Mouse (Mus musculus) intestine, embryonic 15.5 days (tissue): ENCODE measurements around the gene Map3k5. TPM values are rescaled to one million over a fixed set of nuclear protein-coding genes. Genes with fewer than 3 reads are reported as not detected.

Experiments
- ATAC-seq: fragments of 200-750 bp; cut with Nextera tagmentation; 2 replicates; pipeline ENCODE4 v1.8.0; 2017; ENCODE audit warnings: moderate TSS enrichment, moderate library complexity
- H3K27ac ChIP-seq: fragments of 300-500 bp; sonication (generic); 2 replicates; pipeline ENCODE4 v1.5.1; 2015; ENCODE audit warnings: mild to moderate bottlenecking, inconsistent platforms
- H3K27me3 ChIP-seq: fragments of 300-500 bp; sonication (generic); replicated peaks from 2 replicates; pipeline ENCODE4 v1.6.1; 2015; ENCODE audit warnings: inconsistent platforms
- H3K36me3 ChIP-seq: fragments of 300-500 bp; sonication (generic); 2 replicates; pipeline ENCODE4 v1.6.1; 2015; ENCODE audit warnings: inconsistent platforms
- H3K4me1 ChIP-seq: fragments of 300-500 bp; sonication (generic); replicated peaks from 2 replicates; pipeline ENCODE4 v1.6.1; 2015; ENCODE audit warnings: inconsistent platforms
- H3K4me2 ChIP-seq: fragments of 300-500 bp; sonication (generic); replicated peaks from 2 replicates; pipeline ENCODE4 v1.6.1; 2015; ENCODE audit warnings: mild to moderate bottlenecking, inconsistent platforms
- H3K4me3 ChIP-seq: fragments of 300-500 bp; sonication (generic); replicated peaks from 2 replicates; pipeline ENCODE4 v1.5.1; 2015; ENCODE audit warnings: inconsistent platforms
- H3K9ac ChIP-seq: fragments of 300-500 bp; sonication (generic); 2 replicates; pipeline ENCODE4 v1.6.1; 2015; ENCODE audit warnings: inconsistent platforms
- H3K9me3 ChIP-seq: fragments of 300-500 bp; sonication (generic); 2 replicates; pipeline ENCODE4 v1.6.1; 2016; ENCODE audit warnings: inconsistent platforms
- WGBS: fragments of 180-500 bp; shearing (Covaris S2); methylation state at CpG from one replicate; pipeline ENCODE4 v1.1.7; 2015; 5-methylcytosine and 5-hydroxymethylcytosine counted together
- polyA plus RNA-seq: library from polyadenylated mRNA; unstranded; fragments of >200 nt; fragmentation: Nextera tagmentation; extraction: Ambion mirVana; gene quantifications from 2 replicates; pipeline ENCODE4 v1.2.1, GENCODE M21; 2015

Gene Map3k5
- polyA plus RNA-seq, 1 experiment from 2014 or later = 1.9 TPM

GRCm38 (mm10) chr10:20076541-20077469, 142.5 kb downstream of the Map3k5 start:
- no peaks in the 10 kb centered on the region for H3K27me3 ChIP-seq
- no peak overlapping the region for H3K4me2 ChIP-seq
- no peak overlapping the region for H3K4me3 ChIP-seq
- H3K27ac ChIP-seq = no peak overlapping the region
- WGBS = 77% methylated on average over 13 of the region's 13 CpGs
- no peak for ATAC-seq
- no peak overlapping the region for H3K9ac ChIP-seq
- H3K4me1 ChIP-seq = no peaks in the 10 kb centered on the region
- H3K9me3 ChIP-seq = no peaks in the 10 kb centered on the region
- no peaks in the 10 kb centered on the region for H3K36me3 ChIP-seq

- WGBS = 93% methylated on average over 2 of the region's 2 CpGs
Measured at GRCm38 (mm10) chr10:20078350-20078749, 144.1 kb downstream of the Map3k5 start.

GRCm38 (mm10) chr10:20087841-20088240, 153.6 kb downstream of the Map3k5 start:
- Histone ChIP-seq H3K36me3 (no peaks in the 10 kb centered on the region), H3K4me3 (no peak overlapping the region), H3K4me1 (no peaks in the 10 kb centered on the region), H3K9me3 (no peaks in the 10 kb centered on the region), H3K9ac (no peak overlapping the region), H3K27me3 (no peaks in the 10 kb centered on the region), H3K27ac (no peak overlapping the region), H3K4me2 (no peak overlapping the region)
- 58% methylated on average over 2 of the region's 2 CpGs for WGBS
- ATAC-seq = no peak

More at GRCm38 (mm10) chr10:20078350-20078749, 144.1 kb downstream of the Map3k5 start:
- no peak overlapping the region for H3K9ac ChIP-seq
- H3K36me3 ChIP-seq = 0 out of 2 replicates have a peak, but pooled peaks cover 3% of the 10 kb centered on the region
- no peaks in the 10 kb centered on the region for H3K27me3 ChIP-seq
- ATAC-seq = no peak
- no peaks in the 10 kb centered on the region for H3K9me3 ChIP-seq
- no peak overlapping the region for H3K4me2 ChIP-seq
- no peaks in the 10 kb centered on the region for H3K4me1 ChIP-seq
- H3K27ac ChIP-seq = no peak overlapping the region
- H3K4me3 ChIP-seq = no peak overlapping the region

- no peak for ATAC-seq
Measured at GRCm38 (mm10) chr10:20089026-20089425, 154.8 kb downstream of the Map3k5 start.

GRCm38 (mm10) chr10:20090171-20090570, 155.9 kb downstream of the Map3k5 start:
- Histone ChIP-seq H3K9ac (no peak overlapping the region), H3K4me1 (no peaks in the 10 kb centered on the region), H3K9me3 (no peaks in the 10 kb centered on the region), H3K36me3 (no peaks in the 10 kb centered on the region), H3K4me2 (no peak overlapping the region), H3K4me3 (no peak overlapping the region), H3K27me3 (no peaks in the 10 kb centered on the region), H3K27ac (no peak overlapping the region)
- 92% methylated on average over 11 of the region's 11 CpGs for WGBS
- no peak for ATAC-seq

More at GRCm38 (mm10) chr10:20089026-20089425, 154.8 kb downstream of the Map3k5 start:
- Histone ChIP-seq H3K4me2 (no peak overlapping the region), H3K9me3 (no peaks in the 10 kb centered on the region), H3K27ac (no peak overlapping the region), H3K4me1 (no peaks in the 10 kb centered on the region), H3K4me3 (no peak overlapping the region), H3K27me3 (no peaks in the 10 kb centered on the region), H3K36me3 (no peaks in the 10 kb centered on the region), H3K9ac (no peak overlapping the region)
- WGBS = 46% methylated on average over 3 of the region's 3 CpGs

- H3K36me3 ChIP-seq = no peaks in the 10 kb centered on the region
- H3K27ac ChIP-seq = no peak overlapping the region
- H3K27me3 ChIP-seq = no peaks in the 10 kb centered on the region
- no peaks in the 10 kb centered on the region for H3K4me1 ChIP-seq
- H3K9me3 ChIP-seq = no peaks in the 10 kb centered on the region
- no peak overlapping the region for H3K9ac ChIP-seq
- H3K4me3 ChIP-seq = no peak overlapping the region
- WGBS = 92% methylated on average over 2 of the region's 2 CpGs
- no peak overlapping the region for H3K4me2 ChIP-seq
- no peak for ATAC-seq
Measured at GRCm38 (mm10) chr10:20091416-20091815, 157.1 kb downstream of the Map3k5 start.

GRCm38 (mm10) chr10:20092371-20092770, 158.1 kb downstream of the Map3k5 start:
- Histone ChIP-seq H3K36me3 (no peaks in the 10 kb centered on the region), H3K4me3 (no peak overlapping the region), H3K9ac (no peak overlapping the region), H3K4me1 (no peaks in the 10 kb centered on the region), H3K9me3 (no peaks in the 10 kb centered on the region), H3K4me2 (no peak overlapping the region), H3K27me3 (no peaks in the 10 kb centered on the region), H3K27ac (no peak overlapping the region)
- 86% methylated on average over 3 of the region's 3 CpGs for WGBS
- no peak for ATAC-seq

- no peak overlapping the region for H3K4me2 ChIP-seq
- WGBS = 83% methylated on average over 6 of the region's 6 CpGs
Measured at GRCm38 (mm10) chr10:20101456-20101855, 167.2 kb downstream of the Map3k5 start.

GRCm38 (mm10) chr10:20104271-20104931, 170.1 kb downstream of the Map3k5 start:
- Histone ChIP-seq H3K9me3 (no peaks in the 10 kb centered on the region), H3K36me3 (peaks cover 3% of the 10 kb centered on the region; the same call in 1 of the 2 replicates), H3K27ac (no peak overlapping the region), H3K4me2 (0 out of 2 replicates have a peak overlapping the region, but pooled peaks have one; percentile 2), H3K4me1 (0 out of 2 replicates have a peak, but pooled peaks cover 9% of the 10 kb centered on the region), H3K9ac (no peak overlapping the region), H3K4me3 (no peak overlapping the region), H3K27me3 (no peaks in the 10 kb centered on the region)
- ATAC-seq = peak; percentile 47
- WGBS = 50% methylated on average over 8 of the region's 8 CpGs

More at GRCm38 (mm10) chr10:20101456-20101855, 167.2 kb downstream of the Map3k5 start:
- no peaks in the 10 kb centered on the region for H3K27me3 ChIP-seq
- peaks cover 3% of the 10 kb centered on the region; the same call in 1 of the 2 replicates for H3K36me3 ChIP-seq
- no peak for ATAC-seq
- H3K4me3 ChIP-seq = no peak overlapping the region
- no peaks in the 10 kb centered on the region for H3K9me3 ChIP-seq
- no peak overlapping the region for H3K27ac ChIP-seq
- 0 out of 2 replicates have a peak, but pooled peaks cover 9% of the 10 kb centered on the region for H3K4me1 ChIP-seq
- H3K9ac ChIP-seq = no peak overlapping the region

- Histone ChIP-seq H3K4me2 (no peak overlapping the region), H3K27me3 (no peaks in the 10 kb centered on the region), H3K9ac (no peak overlapping the region), H3K4me1 (0 out of 2 replicates have a peak, but pooled peaks cover 9% of the 10 kb centered on the region), H3K36me3 (peaks cover 3% of the 10 kb centered on the region; the same call in 1 of the 2 replicates), H3K9me3 (no peaks in the 10 kb centered on the region), H3K4me3 (no peak overlapping the region), H3K27ac (no peak overlapping the region)
- peak; percentile 39; the same call in 1 of the 2 replicates for ATAC-seq
- 65% methylated on average over 4 of the region's 4 CpGs for WGBS
Measured at GRCm38 (mm10) chr10:20105575-20105974, 171.3 kb downstream of the Map3k5 start.

- 0 out of 2 replicates have a peak, but pooled peaks cover 9% of the 10 kb centered on the region for H3K4me1 ChIP-seq
- no peak overlapping the region for H3K9ac ChIP-seq
- H3K27me3 ChIP-seq = no peaks in the 10 kb centered on the region
- 92% methylated on average over 14 of the region's 14 CpGs for WGBS
- no peak overlapping the region for H3K27ac ChIP-seq
- H3K4me3 ChIP-seq = no peak overlapping the region
- ATAC-seq = no peak
- no peak overlapping the region for H3K4me2 ChIP-seq
- no peaks in the 10 kb centered on the region for H3K36me3 ChIP-seq
- no peaks in the 10 kb centered on the region for H3K9me3 ChIP-seq
Measured at GRCm38 (mm10) chr10:20107031-20107430, 172.8 kb downstream of the Map3k5 start.

- Histone ChIP-seq H3K4me1 (no peaks in the 10 kb centered on the region), H3K27me3 (no peaks in the 10 kb centered on the region), H3K27ac (no peak overlapping the region), H3K9me3 (no peaks in the 10 kb centered on the region), H3K4me3 (no peak overlapping the region), H3K36me3 (no peaks in the 10 kb centered on the region), H3K9ac (no peak overlapping the region), H3K4me2 (no peak overlapping the region)
- ATAC-seq = no peak
- WGBS = 92% methylated on average over 5 of the region's 5 CpGs
Measured at GRCm38 (mm10) chr10:20111508-20111907, 177.2 kb downstream of the Map3k5 start.
